Mouse (Mus musculus) small intestine, adult 2 months (tissue): ENCODE measurements at regions not wholly inside any gene's neighbourhood (a gene's known extent, or its start where the extent isn't known, plus 50 kb on each side); places are given as distances from the start of the nearest gene placed in this dataset.

ENCODE experiments used
- CTCF ChIP-seq: fragments of 200-500 bp; IDR thresholded peaks from 2 replicates; pipeline ENCODE4 v1.5.1; 2012; ENCODE audit warnings: low read depth, mild to moderate bottlenecking, control low read depth, inconsistent platforms, low read length, moderate library complexity, mixed read lengths; ENCODE audit not compliant: insufficient replicate concordance, insufficient read length; ENCODE audit errors: extremely low read depth
- POLR2A ChIP-seq: fragments of 200-500 bp; IDR thresholded peaks from 2 replicates; pipeline ENCODE4 v1.6.1; 2012; ENCODE audit warnings: low read depth, mild to moderate bottlenecking, control low read depth, inconsistent platforms, low read length, moderate library complexity

- TF ChIP-seq POLR2A = no peak
- TF ChIP-seq CTCF = no peak
These were observed 156.9 kb downstream of the Cdh26 start for GRCm38 (mm10) chr2:178587134-178587636.
